Mouse (Mus musculus): ENCODE measurements around the gene Nt5c2.
"Not testable (repeated sequence)": the region's sequence is repeated elsewhere in the genome, so short reads cannot be mapped to it uniquely, and the experiment has no call there.

Nt5c2 gene

DNA sequence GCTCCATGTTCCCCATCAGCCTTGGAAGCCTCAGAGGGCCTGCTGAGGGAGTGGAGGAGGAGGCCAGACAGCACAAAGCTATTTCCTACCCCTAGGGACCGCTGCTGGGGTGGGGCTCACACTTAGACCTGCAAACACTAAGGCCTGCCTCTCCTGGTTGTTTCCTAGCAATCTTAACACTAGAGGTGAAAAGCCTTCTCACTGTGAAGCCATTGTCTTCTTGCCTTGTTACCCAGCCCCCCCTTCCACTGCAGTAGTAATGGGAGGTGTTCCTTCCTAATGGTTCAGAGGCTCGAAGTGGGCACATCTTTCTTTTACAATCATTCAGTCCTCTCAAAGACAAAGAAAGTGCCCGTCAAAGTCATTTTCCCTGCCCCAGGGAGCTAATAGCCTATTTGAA lies 2.9 kb upstream of the Nt5c2 start:
- DNase-seq (ENCODE audit: low read depth, low spot score) = peak; percentile 82

DNA sequence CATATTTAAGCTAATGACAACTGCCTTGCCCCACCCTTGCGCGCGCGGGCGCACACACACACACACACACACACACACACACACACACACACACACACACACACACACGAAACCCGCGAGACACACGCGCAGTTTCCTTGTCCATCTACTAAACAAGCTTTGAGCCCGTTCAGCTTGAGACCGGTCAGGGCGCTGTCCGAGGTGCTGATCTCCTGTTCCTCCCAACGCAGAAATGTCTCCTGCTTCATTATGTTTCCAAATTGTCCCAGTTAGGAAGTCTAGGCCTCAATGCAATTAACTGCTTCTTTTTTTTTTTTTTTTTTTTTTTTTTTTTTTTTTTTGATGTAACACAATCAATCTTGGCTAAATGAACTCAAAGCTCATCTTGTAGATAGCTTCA lies 1.5 kb upstream of the Nt5c2 start:
- DNase-seq (ENCODE audit: low read depth, low spot score) = peak; percentile 89

DNA sequence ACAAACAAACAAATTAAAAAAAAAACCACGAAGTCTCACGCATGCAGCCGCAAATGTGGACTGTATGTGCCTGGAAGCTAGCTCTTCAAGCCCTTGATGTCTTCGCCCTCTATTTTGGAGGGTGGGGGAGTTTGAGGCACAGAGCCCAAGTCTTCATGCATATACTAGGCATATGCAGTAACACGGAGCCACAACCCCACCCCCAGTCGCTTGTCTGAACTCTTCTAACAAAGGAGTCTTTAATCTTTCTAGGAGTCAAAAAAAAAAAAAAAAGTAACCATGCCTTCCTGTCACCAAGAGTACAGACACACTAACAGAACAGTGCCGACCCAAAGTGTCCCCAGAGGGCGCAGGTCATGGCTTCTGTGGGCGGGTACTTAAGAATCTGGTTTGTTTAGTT lies 1.0 kb upstream of the Nt5c2 start:
- peak; percentile 16 for DNase-seq (ENCODE audit: low read depth, low spot score)

DNA sequence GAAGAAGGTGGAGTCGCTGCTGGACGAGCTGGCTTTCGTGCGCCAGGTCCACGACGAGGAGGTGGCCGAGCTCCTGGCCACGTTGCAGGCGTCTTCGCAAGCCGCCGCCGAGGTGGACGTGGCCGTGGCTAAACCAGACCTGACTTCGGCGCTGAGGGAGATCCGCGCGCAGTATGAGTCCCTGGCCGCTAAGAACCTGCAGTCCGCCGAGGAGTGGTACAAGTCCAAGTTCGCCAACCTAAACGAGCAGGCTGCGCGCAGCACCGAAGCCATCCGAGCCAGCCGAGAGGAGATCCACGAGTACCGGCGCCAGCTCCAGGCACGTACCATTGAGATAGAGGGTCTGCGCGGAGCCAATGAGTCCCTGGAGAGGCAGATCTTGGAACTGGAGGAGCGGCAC lies 443 bp upstream of the Nt5c2 start:
- peak; percentile 53 for DNase-seq (ENCODE audit: low read depth, low spot score)

DNA sequence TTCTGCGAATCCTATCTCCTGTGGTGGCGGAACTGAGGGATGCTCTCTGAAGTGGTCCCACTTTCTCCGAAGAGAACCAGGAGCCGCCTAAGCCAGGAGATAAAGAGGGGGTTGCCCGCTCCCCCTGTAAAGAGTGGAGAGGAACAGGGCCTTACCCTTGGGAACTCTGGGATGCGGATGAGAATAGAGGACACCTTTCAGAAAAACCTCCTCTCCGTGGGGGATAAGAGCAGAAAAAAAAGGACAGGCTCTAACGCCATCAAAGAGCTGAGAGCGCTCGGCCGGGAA lies 850 bp downstream of the Nt5c2 start:
- peak; percentile 12 for DNase-seq (ENCODE audit: low read depth, low spot score)

DNA sequence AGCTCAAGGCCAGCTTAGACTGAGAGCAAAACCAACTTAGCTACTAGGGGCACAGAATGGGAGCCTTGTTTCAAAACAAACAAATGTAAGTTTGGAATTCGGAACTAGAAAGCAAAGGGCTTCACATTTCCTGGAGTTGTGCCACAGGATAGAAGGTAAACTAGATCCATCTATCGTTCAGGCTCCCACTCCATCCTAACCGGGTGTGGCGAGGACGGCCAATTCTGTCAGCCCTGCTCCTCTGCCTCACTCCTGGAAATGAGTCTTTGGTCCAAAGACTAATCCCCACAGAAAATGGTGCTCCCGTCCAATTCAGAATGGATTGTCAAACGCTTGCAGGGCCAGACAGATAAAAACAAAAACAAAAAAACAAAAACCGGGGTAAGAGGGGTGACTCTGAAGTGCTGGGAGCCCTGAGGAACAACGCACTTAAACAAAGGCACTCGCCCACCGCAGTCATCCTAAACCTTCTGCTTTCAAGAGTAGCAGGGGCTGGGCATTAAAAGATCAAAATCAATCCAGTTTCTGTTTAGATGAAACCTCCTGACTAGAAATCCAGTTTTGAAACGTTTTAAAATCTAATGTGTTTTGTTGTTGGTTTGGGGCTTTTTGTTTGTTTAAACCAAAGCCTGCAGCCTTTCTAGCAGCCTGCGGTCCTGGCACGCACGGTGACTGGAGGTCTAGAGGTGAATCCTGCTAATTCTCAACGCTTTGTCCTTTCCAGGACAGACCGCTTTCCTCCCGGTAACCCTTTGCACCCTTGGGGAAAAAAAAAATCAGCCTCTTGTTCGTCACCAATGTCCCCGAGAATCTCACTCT lies 1.4 kb downstream of the Nt5c2 start:
- no peak for DNase-seq (ENCODE audit: low read depth, low spot score)

DNA sequence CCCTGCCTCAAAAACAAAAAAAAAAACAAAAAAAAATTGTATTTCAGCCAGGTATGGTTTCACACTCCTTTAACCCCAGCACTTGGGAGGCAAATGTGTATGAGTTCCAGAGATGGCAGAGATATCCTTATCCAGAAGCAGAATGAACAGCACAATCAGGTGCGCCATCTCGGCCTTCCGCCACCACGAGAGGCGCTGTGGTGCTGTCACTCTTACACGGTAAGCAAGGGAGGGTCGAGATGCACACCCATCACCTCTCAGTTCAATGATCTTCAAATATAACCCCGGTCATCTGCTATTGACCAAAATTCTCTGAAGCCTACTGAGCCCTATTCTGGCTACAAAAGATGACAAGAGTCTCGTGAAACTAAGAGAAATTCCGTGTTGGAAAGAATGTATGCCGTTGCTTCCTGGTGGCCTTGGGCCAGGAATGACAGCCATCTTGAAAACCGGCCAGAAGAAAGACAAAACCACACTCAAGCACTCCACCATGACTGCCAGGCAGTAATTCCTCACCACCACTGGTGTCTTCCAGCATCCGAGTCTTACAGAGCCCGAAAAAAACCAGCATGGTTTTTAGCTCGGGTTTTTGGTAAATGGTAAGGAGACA lies 2.3 kb downstream of the Nt5c2 start:
- peak; percentile 78 for DNase-seq (ENCODE audit: low read depth, low spot score)

DNA sequence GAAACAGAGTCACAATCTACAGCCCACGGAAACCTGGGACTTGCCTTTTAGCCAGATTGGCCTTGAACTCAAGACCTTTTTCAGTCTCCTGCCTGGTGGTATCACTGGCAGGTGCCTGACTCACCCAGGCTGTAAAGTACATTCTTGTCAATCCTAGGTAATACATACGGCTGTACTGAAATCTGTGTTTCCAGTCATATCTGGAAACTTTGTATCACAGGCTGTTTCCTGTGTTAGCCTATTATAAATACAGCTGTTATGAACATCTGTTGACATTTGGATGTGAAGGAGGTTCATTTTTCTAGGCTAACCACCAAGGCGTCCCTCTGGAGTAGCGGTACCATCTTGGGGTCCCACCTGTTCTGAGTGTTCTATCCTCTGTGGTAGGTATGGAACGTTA lies 5.0 kb downstream of the Nt5c2 start:
- no peak for DNase-seq (ENCODE audit: low read depth, low spot score)

DNA sequence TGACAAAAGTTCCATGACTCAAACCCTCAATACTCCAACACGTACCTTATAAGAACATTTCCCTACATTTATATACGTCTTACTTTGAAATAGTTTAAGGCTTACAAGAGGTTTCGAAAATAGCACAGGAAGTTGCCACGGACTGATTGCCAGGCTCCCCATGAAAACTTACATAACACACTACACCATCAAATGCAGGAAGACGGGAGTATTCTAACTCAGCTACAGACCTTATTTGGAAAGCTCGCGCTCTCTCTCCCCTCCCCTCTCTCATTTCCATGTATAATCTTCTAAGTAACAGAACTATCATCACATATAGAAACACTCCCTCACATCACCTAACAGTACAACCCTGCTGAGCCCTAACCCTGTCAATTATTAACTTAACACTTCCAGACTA lies 5.5 kb downstream of the Nt5c2 start:
- DNase-seq (ENCODE audit: low read depth, low spot score) = no peak

DNA sequence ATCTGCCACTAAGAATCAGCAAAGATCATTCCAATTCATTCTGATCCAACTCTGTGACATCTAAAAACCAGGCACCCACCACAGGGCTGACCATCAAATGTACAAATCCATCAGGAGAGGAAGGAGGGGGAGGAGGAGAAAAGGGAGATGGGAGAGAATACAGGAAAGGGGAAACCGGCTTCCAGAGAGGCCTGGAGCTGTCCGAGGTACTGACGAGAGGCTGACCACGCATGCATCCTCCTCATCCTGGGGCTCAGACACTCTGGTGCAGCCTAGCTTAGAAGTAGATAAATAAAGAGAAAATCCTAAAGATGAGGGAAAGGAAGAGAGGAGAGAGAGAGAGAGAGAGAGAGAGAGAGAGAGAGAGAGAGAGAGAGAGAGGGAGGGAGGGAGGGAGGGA lies 8.6 kb downstream of the Nt5c2 start:
- peak; percentile 66 for DNase-seq (ENCODE audit: low read depth, low spot score)

DNA sequence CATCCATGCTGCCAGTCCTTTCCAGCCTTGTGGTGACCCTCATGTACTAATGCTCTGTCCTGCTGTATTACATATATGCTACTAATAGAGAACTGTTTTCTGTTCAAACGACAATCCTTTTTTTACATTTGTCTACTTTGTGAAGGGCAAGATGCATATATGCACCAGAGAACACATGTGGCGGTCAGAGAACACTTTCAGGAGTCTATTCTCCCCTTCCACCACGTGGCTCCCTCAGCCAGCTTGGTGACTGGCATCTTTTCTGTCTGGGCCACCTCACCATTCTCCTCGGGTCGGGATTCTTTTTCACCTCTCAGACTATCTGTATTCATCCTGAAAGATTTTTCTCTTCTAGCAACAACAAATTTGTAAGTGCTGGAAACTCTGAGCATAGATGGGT lies 9.1 kb downstream of the Nt5c2 start:
- DNase-seq (ENCODE audit: low read depth, low spot score) = no peak

DNA sequence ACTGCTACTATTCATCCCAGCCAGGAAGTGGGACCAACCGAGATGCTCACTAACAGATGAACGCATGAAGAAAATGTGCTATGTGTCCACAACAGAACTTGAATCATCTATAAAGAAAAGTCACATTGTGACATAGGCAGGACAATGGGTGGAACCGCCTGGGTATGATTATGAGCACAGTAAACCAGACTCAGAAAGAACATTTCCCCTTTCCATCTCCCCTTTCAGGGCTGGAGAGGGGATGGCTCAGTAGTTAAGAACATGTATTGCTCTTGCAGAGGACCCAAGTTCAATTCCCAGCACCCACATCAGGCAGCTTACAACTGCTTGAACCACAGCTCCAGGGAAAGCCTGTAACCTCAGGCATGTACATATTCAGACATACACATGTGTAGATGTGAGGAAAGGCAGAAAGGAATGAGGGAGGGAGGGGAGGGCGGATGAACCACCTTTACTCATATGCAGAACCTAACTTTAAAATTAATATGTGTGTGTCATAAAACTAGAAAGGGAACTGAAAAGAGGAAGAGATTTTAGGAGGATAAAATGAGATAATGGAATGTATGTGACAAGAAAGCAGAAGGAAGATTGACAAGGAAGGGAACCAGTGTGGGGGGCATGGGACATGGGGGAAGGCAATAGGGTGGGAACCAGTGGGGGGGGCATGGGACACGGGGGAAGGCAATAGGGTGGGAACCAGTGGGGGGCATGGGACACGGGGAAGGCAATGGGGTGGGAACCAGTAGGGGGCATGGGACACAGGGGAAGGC lies 11.0 kb downstream of the Nt5c2 start:
- no peak for DNase-seq (ENCODE audit: low read depth, low spot score)

DNA sequence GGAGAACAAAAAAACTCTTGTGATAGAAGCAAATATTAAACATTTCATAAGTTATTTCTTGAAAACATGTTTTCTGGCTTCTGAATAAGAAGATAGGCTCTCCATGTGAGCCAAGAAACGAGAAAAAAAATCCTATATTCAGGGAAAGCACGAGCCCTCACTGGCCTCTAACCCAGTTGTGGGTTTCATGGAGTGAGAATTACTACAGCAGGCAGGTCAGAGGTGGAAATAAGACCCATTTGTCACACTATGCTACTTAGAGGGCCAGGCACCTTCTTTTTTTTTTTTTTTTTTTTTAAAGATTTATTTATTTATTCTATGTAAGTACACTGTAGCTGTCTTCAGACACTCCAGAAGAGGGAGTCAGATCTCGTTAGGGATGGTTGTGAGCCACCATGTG lies 14.6 kb downstream of the Nt5c2 start:
- DNase-seq (ENCODE audit: low read depth, low spot score) = not testable (repeated sequence)

DNA sequence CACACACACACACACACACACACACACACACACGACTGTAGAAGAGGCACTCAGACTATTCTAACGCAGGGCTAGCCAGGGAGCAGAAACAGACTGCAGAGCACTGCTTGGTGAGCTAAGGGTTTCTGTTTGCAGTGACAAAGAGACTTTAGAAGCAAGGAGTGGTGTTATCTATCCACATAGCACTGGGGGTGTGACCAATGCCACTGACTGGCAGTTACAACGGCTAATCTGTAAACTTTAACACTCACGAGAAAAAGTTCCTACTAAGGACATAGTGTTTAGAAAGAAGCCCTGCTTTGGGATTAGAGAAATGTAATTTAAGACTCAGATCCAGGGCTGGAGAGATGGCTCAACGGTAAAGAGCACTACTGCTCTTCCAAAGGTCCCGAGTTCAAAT lies 15.2 kb downstream of the Nt5c2 start:
- DNase-seq (ENCODE audit: low read depth, low spot score) = no peak

DNA sequence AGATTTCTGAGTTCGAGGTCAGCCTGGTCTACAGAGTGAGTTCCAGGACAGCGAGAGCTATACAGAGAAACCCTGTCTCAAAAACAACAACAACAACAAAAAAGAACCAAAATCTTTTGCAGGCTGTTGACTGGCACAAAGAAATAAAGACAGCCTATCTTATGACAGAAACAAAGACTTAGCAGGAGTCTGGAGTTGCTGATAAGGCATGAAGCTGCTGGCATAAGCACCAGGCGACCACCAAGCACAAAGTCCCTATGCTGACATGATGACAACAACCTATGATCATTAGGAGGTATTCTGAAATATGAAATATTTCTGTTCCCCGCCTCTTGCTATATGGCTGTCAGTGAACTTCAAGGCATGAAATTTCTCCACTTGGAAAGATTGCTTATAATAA lies 16.0 kb downstream of the Nt5c2 start:
- no peak for DNase-seq (ENCODE audit: low read depth, low spot score)

DNA sequence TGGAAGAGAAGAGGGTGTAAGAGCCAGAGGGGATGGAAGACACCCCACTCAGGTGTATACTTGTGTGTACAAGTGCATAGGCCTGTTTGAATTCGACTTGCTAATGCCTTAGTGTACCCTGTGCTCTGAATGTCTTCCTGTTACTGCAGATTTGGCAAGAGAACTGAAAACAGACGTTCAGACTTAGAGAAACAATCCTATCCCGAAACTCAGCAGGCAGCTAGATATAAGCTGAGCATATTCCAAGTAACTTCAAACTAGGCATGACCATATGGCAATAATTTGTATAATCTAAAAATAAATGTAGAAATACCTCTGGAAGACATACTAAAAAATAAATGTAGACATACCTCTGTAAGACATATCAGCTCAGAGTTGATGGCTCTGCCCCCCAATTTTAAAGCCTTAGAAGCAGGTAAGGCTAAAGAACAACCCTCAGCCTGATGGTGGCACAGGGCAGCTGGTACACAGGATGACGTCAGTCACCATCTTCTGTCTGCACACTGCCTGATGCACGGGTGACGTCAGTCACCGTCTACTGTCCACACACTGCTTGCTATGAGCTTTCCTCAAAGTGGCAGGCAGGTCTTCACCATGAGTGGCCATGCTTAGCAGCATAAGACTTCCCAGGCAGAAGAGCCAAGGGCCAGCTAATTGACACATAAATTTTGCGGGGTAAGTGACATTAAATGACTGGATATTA lies 16.6 kb downstream of the Nt5c2 start:
- no peak for DNase-seq (ENCODE audit: low read depth, low spot score)

DNA sequence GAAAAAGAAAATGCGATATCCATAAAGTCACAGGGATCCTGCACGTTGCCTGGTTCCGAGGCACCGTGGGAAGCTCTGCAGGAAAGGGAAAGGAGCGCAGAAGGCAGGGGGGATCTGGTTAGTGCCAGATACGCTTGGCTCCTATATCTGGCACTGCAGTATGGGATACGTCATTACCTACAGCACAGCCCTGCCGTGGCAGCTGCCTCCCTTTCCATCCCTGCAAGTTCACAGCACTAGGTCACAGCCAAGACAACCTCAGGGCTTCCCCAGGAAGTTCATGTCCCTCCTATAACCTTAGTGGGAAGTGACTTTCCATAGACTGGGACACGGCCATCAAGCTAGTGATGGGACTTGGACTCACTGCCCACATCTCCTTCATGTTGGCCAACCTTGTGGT lies 18.9 kb downstream of the Nt5c2 start:
- no peak for DNase-seq (ENCODE audit: low read depth, low spot score)

DNA sequence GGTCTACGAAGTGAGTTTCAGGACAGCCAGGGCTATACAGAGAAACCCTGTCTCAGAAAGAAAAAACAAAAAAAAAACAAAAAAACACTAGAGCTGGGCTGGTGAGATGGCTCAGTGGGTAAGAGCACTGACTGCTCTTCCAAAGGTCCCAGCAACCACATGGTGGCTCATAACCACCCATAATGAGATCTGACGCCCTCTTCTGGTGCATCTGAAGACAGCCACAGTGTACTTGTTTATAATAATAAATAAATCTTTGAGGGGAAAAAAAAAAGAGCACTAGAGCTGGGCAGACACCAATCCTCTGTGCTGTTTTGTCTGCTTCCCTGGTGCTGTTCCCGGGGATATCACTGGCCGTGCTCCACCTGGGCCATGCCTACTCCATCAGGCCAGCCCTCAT lies 22.6 kb downstream of the Nt5c2 start:
- DNase-seq (ENCODE audit: low read depth, low spot score) = not testable (repeated sequence)

DNA sequence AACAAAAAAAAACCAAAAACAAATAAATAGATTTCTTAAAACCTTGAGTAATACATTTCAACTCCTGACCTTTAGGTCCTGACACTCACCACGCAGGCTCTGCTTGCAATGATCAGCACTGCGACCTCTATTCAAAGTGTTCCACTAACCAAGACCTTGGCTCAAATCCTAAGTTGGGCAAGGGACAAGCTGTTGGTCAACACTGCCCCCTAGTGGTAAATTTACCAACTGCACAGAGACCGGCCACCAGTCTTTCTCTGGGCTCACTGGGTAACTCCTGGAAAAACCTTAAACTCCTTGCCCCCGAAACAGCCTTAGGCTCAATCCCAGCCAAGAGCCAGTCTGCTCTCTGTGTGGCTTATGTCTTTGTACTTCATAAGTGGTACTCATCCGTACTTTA lies 23.8 kb downstream of the Nt5c2 start:
- DNase-seq (ENCODE audit: low read depth, low spot score) = peak; percentile 88

DNA sequence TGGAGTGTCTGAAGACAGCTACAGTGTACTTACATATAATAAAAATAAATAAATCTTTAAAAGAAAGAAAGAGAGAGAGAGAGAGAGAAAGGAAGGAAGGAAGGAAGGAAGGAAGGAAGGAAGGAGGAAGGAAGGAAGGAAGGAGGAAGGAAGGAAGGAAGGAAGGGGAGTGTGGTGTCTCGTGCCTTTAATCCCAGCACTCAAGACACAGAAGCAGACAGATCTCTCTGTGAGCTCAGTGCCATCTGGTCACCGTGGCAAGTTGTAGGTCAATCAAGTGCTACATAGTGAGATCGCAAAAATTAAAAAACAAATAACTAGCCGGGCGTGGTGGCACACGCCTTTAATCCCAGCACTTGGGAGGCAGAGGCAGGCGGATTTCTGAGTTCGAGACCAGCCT lies 24.3 kb downstream of the Nt5c2 start:
- not testable (repeated sequence) for DNase-seq (ENCODE audit: low read depth, low spot score)

DNA sequence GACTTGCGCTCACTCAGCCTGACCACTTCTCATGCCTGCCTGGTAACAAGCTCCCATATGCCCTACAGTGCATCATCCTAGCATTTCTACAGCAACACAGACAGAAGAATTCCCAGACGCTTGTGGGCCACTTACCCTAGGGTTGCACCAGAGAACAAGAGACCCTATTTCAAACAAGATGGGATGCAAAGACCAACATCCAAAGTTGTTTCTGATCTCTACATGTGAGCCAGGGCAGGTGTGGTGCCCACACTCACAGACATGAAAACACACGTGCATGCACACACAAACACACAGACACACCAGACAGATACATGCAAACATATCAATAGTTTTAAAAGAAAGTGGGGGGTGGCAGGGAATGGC lies 24.8 kb downstream of the Nt5c2 start:
- DNase-seq (ENCODE audit: low read depth, low spot score) = no peak

DNA sequence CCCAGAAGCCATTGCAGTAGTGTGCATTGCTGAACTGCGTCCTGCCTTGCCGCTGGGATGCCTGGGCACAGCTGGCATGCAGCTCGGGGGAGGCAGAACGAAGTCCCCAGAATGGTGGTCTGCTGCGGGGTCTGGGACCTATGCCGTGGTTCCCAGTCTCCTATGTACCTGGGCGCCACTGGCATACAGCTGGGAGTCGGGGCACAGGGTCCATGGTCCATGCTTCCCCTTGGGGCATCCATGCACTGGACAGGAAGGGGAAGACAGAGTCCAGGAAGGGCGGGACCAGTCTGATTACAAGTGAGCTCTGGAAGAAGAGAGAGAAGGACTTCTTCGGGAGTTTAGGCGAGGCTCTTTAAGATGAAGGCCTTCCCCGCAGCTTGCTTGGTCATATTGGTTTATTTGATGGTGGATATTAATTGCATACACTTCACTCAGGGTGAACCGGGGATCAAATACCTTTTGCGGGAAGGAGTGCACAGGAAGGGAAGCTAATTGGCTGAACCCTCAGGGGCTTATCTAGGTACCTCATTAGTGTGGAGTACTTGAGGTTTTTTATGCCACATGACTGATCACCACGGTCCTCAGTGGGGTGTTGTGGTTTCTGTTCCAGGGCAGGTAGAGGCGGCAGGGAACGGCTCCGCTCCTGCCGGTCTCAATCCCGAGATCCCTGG lies 25.3 kb downstream of the Nt5c2 start:
- no peak for DNase-seq (ENCODE audit: low read depth, low spot score)

Measured in ZHBTc4 (cell line).